Mouse (Mus musculus) kidney, postnatal 36 days (tissue): Measurements from ENCODE around the gene Zdhhc13.

Experiments used
- DNase-seq, 2 experiments: peaks; one replicate each; pipeline ENCODE4 v3.0.0; 2021 to 2022; ENCODE audit warnings: mixed read lengths in 2 of 2

Gene Zdhhc13

GRCm38 (mm10) chr7:48843541-48843940 is 54.7 kb downstream of the Zdhhc13 start:
- no peak for DNase-seq

- DNase-seq: no peak
These were observed 56.6 kb downstream of the Zdhhc13 start for GRCm38 (mm10) chr7:48845213-48845973.

- no peak for DNase-seq
These were observed 58.0 kb downstream of the Zdhhc13 start for GRCm38 (mm10) chr7:48846755-48847154.

GRCm38 (mm10) chr7:48847820-48848650 is 59.2 kb downstream of the Zdhhc13 start, which contains the start of gene Csrp3:
Csrp3 (minus strand) TSS chr7:48848033.
- DNase-seq: no peak

GRCm38 (mm10) chr7:48851529-48852104 is 62.8 kb downstream of the Zdhhc13 start:
- no peak for DNase-seq

GRCm38 (mm10) chr7:48853496-48853895 is 64.7 kb downstream of the Zdhhc13 start:
- DNase-seq: no peak

- no peak for DNase-seq
These were observed 66.7 kb downstream of the Zdhhc13 start for GRCm38 (mm10) chr7:48855461-48855860.

GRCm38 (mm10) chr7:48858257-48858656 is 69.5 kb downstream of the Zdhhc13 start:
- DNase-seq: no peak

GRCm38 (mm10) chr7:48859362-48859761 is 70.6 kb downstream of the Zdhhc13 start:
- DNase-seq: no peak

GRCm38 (mm10) chr7:48860948-48861347 is 72.1 kb downstream of the Zdhhc13 start:
- DNase-seq: no peak

- no peak for DNase-seq
These were observed 73.0 kb downstream of the Zdhhc13 start for GRCm38 (mm10) chr7:48861796-48862195.

- DNase-seq: no peak
These were observed 75.4 kb downstream of the Zdhhc13 start for GRCm38 (mm10) chr7:48864199-48864598.

- no peak for DNase-seq
These were observed 76.1 kb downstream of the Zdhhc13 start for GRCm38 (mm10) chr7:48864671-48865458.

- no peak for DNase-seq
These were observed 78.8 kb downstream of the Zdhhc13 start for GRCm38 (mm10) chr7:48867576-48867975.

GRCm38 (mm10) chr7:48870144-48870543 is 81.3 kb downstream of the Zdhhc13 start:
- no peak for DNase-seq

- no peak for DNase-seq
These were observed 81.9 kb downstream of the Zdhhc13 start for GRCm38 (mm10) chr7:48870579-48871180.

GRCm38 (mm10) chr7:48871292-48871691 is 82.5 kb downstream of the Zdhhc13 start:
- no peak for DNase-seq

GRCm38 (mm10) chr7:48875096-48875495 is 86.3 kb downstream of the Zdhhc13 start:
- no peak for DNase-seq

GRCm38 (mm10) chr7:48876526-48876925 is 87.7 kb downstream of the Zdhhc13 start:
- DNase-seq: peak; percentile 61 to 62
